Mouse (Mus musculus) hindbrain, embryonic 16.5 days (tissue): ENCODE results near the gene H2-DMa. TPM values are rescaled to one million over a fixed set of nuclear protein-coding genes. Genes with fewer than 3 reads are reported as not detected.

Experiments
- ATAC-seq: fragments of 200-750 bp; cut with Nextera tagmentation; 2 replicates; pipeline ENCODE4 v1.8.0; 2017; ENCODE audit warnings: moderate TSS enrichment, moderate library complexity
- H3K27ac ChIP-seq: fragments of 300-500 bp; sonication (generic); 2 replicates; pipeline ENCODE4 v1.5.1; 2014; ENCODE audit warnings: low read depth, mild to moderate bottlenecking, control low read depth, low read length, moderate library complexity
- H3K27me3 ChIP-seq: fragments of 300-500 bp; sonication (generic); replicated peaks from 2 replicates; pipeline ENCODE4 v1.6.1; 2014; ENCODE audit warnings: low read length; ENCODE audit not compliant: control insufficient read depth, insufficient read depth
- H3K36me3 ChIP-seq: fragments of 300-500 bp; sonication (generic); 2 replicates; pipeline ENCODE4 v1.6.1; 2014; ENCODE audit warnings: mild to moderate bottlenecking, low read length, moderate library complexity, mixed read lengths; ENCODE audit not compliant: control insufficient read depth, insufficient read depth
- H3K4me1 ChIP-seq: fragments of 300-500 bp; sonication (generic); 2 replicates; pipeline ENCODE4 v1.6.1; 2014; ENCODE audit warnings: low read depth, low read length; ENCODE audit not compliant: control insufficient read depth, insufficient read depth
- H3K4me2 ChIP-seq: fragments of 300-500 bp; sonication (generic); 2 replicates; pipeline ENCODE4 v1.6.1; 2014; ENCODE audit warnings: mild to moderate bottlenecking, low read length, control low read depth, moderate library complexity
- H3K4me3 ChIP-seq: fragments of 300-500 bp; sonication (generic); 2 replicates; pipeline ENCODE4 v1.5.1; 2014; ENCODE audit warnings: mild to moderate bottlenecking, low read length, control low read depth, moderate library complexity
- H3K9ac ChIP-seq: fragments of 300-500 bp; sonication (generic); 2 replicates; pipeline ENCODE4 v1.6.1; 2014; ENCODE audit warnings: low read depth, mild to moderate bottlenecking, control low read depth, low read length, moderate library complexity
- H3K9me3 ChIP-seq: fragments of 300-500 bp; sonication (generic); 2 replicates; pipeline ENCODE4 v1.6.1; 2014; ENCODE audit warnings: mild to moderate bottlenecking, low read length, moderate library complexity; ENCODE audit not compliant: control insufficient read depth
- WGBS: fragments of 180-500 bp; shearing (Covaris S2); extraction: QIAGEN DNeasy Blood & Tissue Kit; methylation state at CpG from one replicate; pipeline ENCODE4 v1.1.7; 2014; 5-methylcytosine and 5-hydroxymethylcytosine counted together
- polyA plus RNA-seq: library from polyadenylated mRNA; unstranded; fragments of >200 nt; fragmentation: Nextera tagmentation; extraction: Ambion mirVana; gene quantifications from 2 replicates; pipeline ENCODE4 v1.2.1, GENCODE M21; 2015

Gene H2-DMa
- polyA plus RNA-seq, result 20.5 and 20.9 TPM in 2 replicates

- Histone ChIP-seq H3K36me3 (peaks cover 20% of the 10 kb centered on the region), H3K27me3 (no peaks in the 10 kb centered on the region), H3K4me2 (peak within 1 kb of the TSS; percentile 84), H3K4me3 (peak within 1 kb of the TSS; percentile 86), H3K4me1 (peaks cover 22% of the 10 kb centered on the region), H3K27ac (peak within 1 kb of the TSS; percentile 100), H3K9me3 (no peaks in the 10 kb centered on the region), H3K9ac (peak within 1 kb of the TSS; percentile 99)
- peak; percentile 83 for ATAC-seq
- under 1% methylated on average over 93 of the region's 96 CpGs for WGBS
These were observed at the start of gene H2-DMa for GRCm38 (mm10) chr17:34119249-34120179. Gene H2-DMa (plus strand): TSS chr17:34119541.

DNA sequence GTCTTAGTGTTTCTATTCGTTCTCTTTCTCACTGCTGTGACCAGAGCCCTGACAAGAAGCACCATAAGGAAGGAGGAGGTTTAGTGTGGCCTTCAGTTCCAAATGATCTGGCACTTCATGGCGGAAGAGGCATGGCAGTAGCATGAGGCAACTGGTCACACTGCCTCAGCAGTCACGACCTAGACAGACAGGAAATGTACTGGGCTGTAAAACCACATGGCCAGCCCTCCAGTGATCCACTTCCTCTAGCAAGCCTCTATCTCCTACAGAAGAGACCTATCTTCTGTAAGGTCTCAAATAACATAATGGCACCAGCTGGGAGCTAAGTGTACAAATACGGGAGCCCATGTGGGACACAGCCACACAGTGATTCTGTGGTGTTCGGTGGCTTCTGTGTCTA, 47.2 kb upstream of the H2-DMa start:
- no peak for ATAC-seq
- no peaks in the 10 kb centered on the region for H3K9me3 ChIP-seq
- no peaks in the 10 kb centered on the region for H3K27me3 ChIP-seq
- no peak overlapping the region for H3K9ac ChIP-seq
- H3K27ac ChIP-seq, result no peak overlapping the region
- H3K4me3 ChIP-seq, result no peak overlapping the region
- H3K4me2 ChIP-seq, result no peak overlapping the region
- WGBS, result 82% methylated on average over 5 of the region's 5 CpGs
- no peaks in the 10 kb centered on the region for H3K36me3 ChIP-seq
- no peaks in the 10 kb centered on the region for H3K4me1 ChIP-seq

DNA sequence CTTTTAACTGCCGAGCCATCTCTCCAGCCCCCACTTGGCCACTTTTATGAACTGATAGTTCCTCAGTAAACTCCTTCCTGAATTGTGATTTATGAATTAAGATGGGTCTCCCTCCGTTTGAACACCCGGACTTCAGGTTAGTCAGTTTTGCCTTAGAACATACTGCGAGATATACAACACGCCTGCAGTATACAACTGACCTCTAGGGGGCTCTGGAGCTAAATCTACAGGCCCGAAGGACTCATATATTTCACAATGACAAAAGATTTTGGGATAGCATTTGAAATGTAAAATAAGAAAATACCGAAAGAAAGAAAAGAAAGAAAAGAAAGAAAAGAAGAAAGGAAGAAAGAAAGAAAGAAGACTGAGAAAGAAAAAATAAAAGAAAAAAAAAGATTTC, 44.1 kb upstream of the H2-DMa start:
- no peak for ATAC-seq
- Histone ChIP-seq H3K4me2 (no peak overlapping the region), H3K27me3 (no peaks in the 10 kb centered on the region), H3K36me3 (no peaks in the 10 kb centered on the region), H3K4me3 (no peak overlapping the region), H3K9ac (no peak overlapping the region), H3K27ac (no peak overlapping the region), H3K9me3 (no peaks in the 10 kb centered on the region), H3K4me1 (no peaks in the 10 kb centered on the region)
- WGBS, result 47% methylated on average over 7 of the region's 7 CpGs

DNA sequence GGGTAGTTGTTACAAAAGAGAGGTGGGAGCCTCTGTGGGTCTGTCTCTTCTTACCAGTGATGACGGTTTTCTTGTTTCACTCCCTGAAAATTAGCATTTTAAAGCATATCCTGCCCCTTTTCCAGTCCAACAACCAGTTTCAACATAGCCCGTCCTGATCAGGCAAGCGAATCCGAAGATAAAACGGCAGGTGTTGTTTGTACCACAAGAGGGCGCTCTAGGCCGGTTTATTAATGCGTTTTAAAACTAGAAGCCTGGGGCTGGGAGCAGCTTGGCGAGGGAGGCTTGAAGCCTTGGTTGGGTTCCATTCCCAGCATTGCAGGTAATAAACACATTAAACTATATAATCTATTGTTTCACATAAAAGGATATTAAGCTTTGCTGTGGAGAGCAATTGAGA, 41.8 kb upstream of the H2-DMa start:
- H3K27me3 ChIP-seq, result no peaks in the 10 kb centered on the region
- no peak for ATAC-seq
- 1% methylated on average over 9 of the region's 9 CpGs for WGBS

GRCm38 (mm10) chr17:34078148-34078547, 41.2 kb upstream of the H2-DMa start:
- no peak overlapping the region for H3K4me2 ChIP-seq
- ATAC-seq, result no peak
- H3K4me3 ChIP-seq, result no peak overlapping the region
- no peaks in the 10 kb centered on the region for H3K4me1 ChIP-seq
- no peaks in the 10 kb centered on the region for H3K36me3 ChIP-seq
- H3K9me3 ChIP-seq, result no peaks in the 10 kb centered on the region
- 50% methylated on average over 4 of the region's 4 CpGs for WGBS
- no peak overlapping the region for H3K27ac ChIP-seq
- no peaks in the 10 kb centered on the region for H3K27me3 ChIP-seq
- H3K9ac ChIP-seq, result no peak overlapping the region

More for the DNA sequence above, 41.8 kb upstream of the H2-DMa start:
- Histone ChIP-seq H3K9me3 (no peaks in the 10 kb centered on the region), H3K9ac (no peak overlapping the region), H3K4me3 (no peak overlapping the region), H3K4me1 (no peaks in the 10 kb centered on the region), H3K36me3 (no peaks in the 10 kb centered on the region), H3K4me2 (no peak overlapping the region), H3K27ac (no peak overlapping the region)

DNA sequence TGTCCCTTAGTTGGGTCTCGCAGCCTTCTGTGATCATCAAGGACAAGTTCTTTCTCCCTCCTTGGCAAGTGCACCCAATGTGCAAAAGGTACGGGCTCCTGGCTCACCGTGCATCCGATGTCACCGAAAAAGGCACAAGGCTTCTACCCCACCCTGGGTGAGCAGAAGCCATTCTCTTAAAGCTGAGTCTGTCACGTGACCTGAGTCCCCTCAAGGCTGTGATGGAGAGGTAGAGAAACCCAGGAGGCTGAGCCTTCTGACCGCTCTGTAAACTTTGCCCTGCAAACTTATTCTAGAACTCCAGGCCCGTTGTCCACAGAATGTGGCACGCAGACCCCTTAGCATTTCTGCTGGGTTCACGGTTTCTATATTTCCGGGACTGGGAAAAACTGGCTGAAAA, 40.3 kb upstream of the H2-DMa start:
- Histone ChIP-seq H3K27me3 (no peaks in the 10 kb centered on the region), H3K4me3 (no peak overlapping the region), H3K9me3 (no peaks in the 10 kb centered on the region), H3K4me1 (no peaks in the 10 kb centered on the region), H3K4me2 (no peak overlapping the region), H3K36me3 (no peaks in the 10 kb centered on the region), H3K9ac (no peak overlapping the region), H3K27ac (no peak overlapping the region)
- no peak for ATAC-seq
- 89% methylated on average over 11 of the region's 11 CpGs for WGBS

DNA sequence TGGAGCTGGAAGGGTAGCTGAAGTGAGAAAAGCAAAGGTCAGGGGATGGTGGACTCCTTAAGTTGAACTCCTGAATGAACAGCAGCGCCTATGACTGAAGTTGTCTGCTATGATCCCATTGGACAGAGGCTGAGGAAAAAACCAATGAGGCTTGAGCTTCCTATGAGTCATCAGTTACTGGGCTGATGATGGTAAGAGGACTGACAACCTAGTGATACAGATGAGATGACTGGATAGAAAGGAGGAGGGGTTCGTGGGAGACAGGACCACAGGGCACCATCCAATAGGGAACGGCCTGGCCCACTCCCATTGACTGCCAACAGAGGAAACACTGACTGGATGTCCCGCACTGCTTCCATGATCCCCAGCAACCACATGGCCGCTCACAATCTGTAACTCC, 39.7 kb upstream of the H2-DMa start:
- H3K27me3 ChIP-seq, result no peaks in the 10 kb centered on the region
- no peak overlapping the region for H3K4me3 ChIP-seq
- H3K4me2 ChIP-seq, result no peak overlapping the region
- no peak overlapping the region for H3K9ac ChIP-seq
- H3K36me3 ChIP-seq, result no peaks in the 10 kb centered on the region
- WGBS, result 12% methylated on average over 5 of the region's 5 CpGs
- H3K9me3 ChIP-seq, result no peaks in the 10 kb centered on the region
- peak; percentile 91 for ATAC-seq
- no peak overlapping the region for H3K27ac ChIP-seq
- no peaks in the 10 kb centered on the region for H3K4me1 ChIP-seq

- H3K4me1 ChIP-seq, result no peaks in the 10 kb centered on the region
- H3K9me3 ChIP-seq, result no peaks in the 10 kb centered on the region
- ATAC-seq, result no peak
- WGBS, result 3% methylated on average over 8 of the region's 8 CpGs
- H3K9ac ChIP-seq, result no peak overlapping the region
- H3K4me3 ChIP-seq, result no peak overlapping the region
- no peaks in the 10 kb centered on the region for H3K36me3 ChIP-seq
- H3K27ac ChIP-seq, result no peak overlapping the region
- no peaks in the 10 kb centered on the region for H3K27me3 ChIP-seq
- no peak overlapping the region for H3K4me2 ChIP-seq
These were observed 36.2 kb upstream of the H2-DMa start for GRCm38 (mm10) chr17:34083104-34083503.

DNA sequence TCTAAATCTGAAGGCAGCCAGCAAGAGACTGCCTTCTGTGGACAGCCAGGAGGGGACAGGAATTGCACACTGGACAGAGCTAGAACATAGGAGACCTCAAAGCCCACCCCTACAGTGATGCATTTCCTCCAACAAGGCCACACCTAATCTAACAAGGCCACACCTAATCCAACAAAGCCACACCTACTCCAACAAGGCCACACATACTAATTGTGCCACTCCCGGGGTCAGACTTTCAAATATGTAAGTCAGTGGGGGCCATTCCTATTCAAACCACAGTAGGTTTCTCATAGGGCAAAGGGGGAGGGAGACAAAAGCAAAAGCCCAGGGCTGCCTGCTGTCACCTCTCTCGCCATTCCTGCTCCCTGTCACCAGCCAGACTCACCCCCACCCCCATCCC, 32.0 kb upstream of the H2-DMa start:
- ATAC-seq, result no peak
- Histone ChIP-seq H3K9ac (no peak overlapping the region), H3K27me3 (no peaks in the 10 kb centered on the region), H3K4me2 (no peak overlapping the region), H3K4me1 (no peaks in the 10 kb centered on the region), H3K4me3 (no peak overlapping the region), H3K27ac (no peak overlapping the region), H3K36me3 (no peaks in the 10 kb centered on the region), H3K9me3 (no peaks in the 10 kb centered on the region)
- WGBS, result 46% methylated on average over 2 of the region's 2 CpGs
